Mouse (Mus musculus): ENCODE results near the gene Slc5a4b.
"Not testable (repeated sequence)": the region's sequence is repeated elsewhere in the genome, so short reads cannot be mapped to it uniquely, and the experiment has no call there.

Slc5a4b gene

DNA sequence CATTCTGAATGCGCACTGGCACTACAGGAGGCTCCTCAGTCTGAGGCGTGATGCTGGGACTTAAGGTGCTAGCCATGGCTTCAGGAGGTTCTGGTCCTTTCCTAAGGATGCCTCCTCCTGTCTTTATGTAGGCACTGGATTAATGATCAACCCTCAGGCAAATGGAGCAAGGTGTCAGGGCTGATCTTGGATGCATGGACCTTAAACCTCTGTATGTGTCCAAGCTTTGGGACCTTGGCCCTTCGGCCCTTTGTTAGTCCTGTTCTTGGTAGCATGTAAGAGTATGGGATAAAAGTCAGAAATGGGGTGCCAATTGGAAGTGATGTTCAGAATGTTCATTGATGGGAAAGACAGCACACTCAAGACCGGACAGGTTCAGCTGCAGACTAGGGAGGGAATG lies at the start of gene Slc5a4b:
Gene Slc5a4b (minus strand): TSS at position 101 of the 400 bp plus-strand sequence.
- DNase-seq (ENCODE audit: low spot score in 2 of 2) = no peak

DNA sequence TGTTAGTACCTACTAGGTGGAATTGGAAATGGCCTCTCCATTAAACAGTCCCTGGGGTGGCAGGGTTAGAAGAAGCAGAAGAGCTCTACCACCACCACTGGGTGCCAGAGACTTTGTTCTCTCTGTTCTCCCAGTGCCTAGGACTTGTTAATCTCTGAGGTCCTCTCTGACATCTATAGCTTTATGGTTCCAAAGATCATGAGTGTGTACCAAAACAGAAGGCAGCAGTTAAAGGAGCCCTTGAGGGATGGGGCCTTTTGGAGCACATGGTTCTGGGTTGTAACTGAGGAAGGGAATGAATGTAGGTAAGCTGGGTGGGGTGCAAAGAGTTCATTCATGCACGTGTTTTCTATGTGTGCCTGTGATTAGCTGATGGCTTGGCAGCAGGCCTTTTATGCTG lies 47.2 kb upstream of the Slc5a4b start:
- DNase-seq (ENCODE audit: low spot score in 2 of 2) = no peak

DNA sequence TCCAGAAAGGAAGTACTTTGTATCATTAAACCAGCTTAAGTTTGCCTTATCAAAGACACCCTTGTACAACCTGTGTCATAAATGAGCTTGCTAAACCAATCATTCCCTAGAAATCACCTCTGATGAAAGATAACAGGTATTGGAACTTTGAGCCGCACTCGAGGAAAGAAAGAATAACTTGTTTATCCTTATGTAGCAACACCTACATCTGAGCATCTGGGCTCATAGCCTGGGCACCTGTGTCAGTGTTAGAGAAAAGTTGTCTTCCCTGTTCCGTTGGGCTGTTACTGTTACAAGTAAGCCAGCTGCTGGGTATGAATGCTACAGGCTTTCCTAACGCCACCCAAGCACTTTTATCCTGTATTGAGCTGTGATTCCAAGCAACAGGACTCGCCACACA lies 46.8 kb upstream of the Slc5a4b start:
- no peak for DNase-seq (ENCODE audit: low spot score in 2 of 2)

DNA sequence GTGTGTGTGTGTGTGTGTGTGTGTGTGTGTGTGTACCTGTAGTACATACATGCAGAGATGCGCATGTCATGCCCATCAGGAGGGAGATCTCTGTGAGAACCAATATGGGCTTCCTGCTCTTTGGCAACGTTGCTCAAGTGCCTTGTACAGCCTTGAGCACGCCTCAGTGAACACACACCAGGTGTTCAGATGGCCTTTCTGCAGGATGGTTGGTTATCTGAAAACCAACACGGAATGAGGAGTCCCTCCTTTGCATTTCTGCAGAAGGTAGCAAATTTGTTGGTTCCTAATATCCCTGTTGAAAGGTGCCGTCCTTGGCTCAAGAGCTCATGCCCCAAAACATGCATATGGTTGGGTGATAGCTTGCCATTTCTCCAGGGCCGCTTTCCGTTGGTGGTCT lies 45.1 kb upstream of the Slc5a4b start:
- no peak for DNase-seq (ENCODE audit: low spot score in 2 of 2)

DNA sequence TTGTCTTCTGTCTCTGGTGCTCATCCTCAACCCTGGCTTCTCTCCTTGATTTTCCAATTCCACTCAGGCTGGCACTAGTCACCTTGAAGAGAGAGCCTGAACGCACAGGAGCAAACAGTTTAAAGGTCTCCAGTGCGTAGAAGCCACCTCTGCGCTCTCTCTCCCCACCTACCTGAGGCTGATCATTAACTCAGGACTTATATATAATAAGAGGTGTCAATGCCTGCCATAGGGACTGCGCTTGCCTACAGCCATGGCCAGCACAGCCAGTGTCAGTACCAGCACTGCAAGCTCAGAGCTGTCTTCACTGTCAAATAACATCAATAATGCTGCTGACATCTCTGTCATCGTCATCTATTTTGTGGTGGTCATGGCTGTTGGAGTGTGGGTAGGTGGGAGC lies 36.5 kb upstream of the Slc5a4b start, which contains the start of gene Slc5a4a:
Gene Slc5a4a (plus strand): TSS at position 174 of the 400 bp plus-strand sequence.
- no peak for DNase-seq (ENCODE audit: low spot score in 2 of 2)

DNA sequence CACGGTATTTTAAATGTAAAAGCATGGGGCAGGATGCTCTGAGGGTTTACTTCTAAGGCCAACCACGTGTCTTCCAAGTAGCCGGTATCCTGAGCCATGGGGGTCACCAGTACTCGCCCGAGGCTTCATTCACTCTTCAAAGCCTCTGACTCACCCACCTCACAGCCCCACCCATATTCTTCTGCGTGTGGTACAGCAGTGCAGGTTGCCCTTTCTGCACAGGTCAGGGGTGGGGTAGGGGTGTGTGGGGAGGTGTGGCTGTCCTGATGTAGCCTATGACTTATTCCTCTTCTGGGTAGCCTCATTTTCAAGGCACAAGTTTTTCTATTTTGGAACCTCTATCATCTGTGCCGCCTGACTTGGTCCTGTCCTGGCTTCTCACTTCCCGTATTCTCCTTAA lies 36.1 kb upstream of the Slc5a4b start:
- no peak for DNase-seq (ENCODE audit: low spot score in 2 of 2)

DNA sequence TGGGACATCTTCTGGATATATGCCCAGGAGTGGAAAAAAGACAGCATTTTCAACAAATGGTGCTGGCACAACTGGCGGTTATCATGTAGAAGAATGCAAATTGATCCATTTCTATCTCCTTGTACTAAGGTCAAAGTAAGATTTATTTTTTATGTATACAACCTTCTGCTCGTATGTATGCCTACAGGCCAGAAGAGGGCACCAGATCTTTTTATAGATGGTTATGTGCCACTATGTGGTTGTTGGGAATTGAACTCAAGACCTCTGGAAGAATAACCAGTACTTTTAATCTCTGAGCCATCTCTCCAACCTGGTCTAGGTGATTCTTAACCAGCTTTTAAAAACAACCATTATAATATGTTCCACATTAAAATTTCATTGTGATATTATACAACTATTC lies 25.6 kb upstream of the Slc5a4b start:
- DNase-seq (ENCODE audit: low spot score in 2 of 2) = no peak

DNA sequence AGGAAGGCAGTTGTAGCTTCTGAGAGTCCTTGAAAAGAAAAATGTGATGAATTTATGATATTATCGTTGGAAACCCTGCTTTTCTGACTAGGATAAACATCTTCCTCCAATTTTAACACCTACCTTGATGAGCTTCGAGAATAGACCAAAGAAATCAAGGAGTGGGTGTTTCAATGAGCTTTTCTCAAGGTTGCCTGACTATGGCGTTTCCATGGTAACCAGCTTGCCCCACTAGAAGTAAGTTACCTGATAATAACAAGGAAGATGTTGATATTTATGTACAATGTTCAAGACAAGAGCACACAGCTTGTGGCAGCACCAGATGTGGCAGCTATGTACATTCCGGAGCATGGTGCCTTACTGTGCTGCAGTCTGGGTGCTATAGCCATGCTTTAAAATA lies 21.7 kb upstream of the Slc5a4b start:
- no peak for DNase-seq (ENCODE audit: low spot score in 2 of 2)

DNA sequence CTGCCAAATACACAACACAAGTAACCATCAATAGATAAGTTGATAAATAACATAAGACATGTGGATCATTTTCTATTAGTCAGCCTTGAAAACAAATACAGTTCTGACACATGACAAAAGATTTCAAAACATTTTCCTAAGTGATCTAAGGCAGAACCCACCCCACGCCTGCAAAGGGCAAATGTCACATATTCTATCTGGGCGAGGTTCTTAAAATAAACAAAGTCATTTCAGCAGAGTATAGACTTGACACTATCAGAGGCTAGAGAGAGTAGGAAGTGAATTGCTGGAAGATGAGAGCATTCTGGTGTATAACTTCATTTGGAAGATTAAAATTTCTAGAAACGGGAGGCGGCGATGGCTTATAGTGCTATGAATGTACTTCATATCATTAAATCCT lies 10.7 kb upstream of the Slc5a4b start:
- DNase-seq (ENCODE audit: low spot score in 2 of 2) = no peak

DNA sequence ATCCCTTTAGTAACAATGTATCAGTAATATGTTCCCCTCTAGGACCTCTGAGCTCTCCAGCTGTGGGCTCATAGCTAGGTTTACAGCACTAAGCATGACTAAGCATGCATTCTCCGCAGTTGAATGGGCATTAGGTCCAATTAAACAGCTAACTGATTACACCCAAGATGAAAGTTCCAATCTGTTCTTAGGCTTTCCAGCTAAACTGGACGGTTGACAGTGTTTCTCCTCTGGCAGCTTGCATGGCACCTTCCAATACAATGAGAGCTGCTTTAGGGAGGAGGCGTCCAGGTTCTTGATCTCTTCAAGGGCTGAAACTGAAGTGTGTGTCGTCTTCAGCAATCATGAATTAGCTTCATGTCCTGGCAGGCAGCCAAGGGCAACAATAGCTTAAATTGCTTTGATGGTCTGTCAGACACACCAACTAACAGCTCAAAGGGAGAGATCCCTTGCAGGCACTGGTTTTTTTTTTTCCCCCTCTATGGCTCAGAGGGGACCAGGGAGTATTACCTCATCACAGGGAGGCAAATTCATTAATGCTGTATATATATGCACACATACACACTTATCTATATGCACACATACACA lies 9.5 kb upstream of the Slc5a4b start:
- no peak for DNase-seq (ENCODE audit: low spot score in 2 of 2)

DNA sequence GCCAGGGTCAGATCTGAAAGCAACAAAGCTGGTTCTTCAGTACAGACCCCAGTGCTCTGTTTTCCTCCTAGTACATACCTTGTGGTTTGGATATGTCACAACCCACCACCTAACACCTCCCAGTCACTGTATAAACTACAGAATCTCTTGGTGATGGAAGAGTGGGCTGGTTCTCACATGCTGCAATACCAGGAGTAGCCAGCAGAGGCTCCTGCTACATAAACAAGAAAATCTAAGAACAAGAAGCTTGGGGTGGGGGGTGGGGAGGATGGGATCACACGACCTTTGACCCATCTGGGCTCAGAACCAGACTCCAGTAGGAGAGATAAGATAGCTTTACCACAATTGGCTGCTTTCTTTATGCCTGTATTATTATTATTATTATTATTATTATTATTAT lies 8.0 kb upstream of the Slc5a4b start:
- DNase-seq (ENCODE audit: low spot score in 2 of 2) = peak in 1 of 2 experiments; percentile 53

DNA sequence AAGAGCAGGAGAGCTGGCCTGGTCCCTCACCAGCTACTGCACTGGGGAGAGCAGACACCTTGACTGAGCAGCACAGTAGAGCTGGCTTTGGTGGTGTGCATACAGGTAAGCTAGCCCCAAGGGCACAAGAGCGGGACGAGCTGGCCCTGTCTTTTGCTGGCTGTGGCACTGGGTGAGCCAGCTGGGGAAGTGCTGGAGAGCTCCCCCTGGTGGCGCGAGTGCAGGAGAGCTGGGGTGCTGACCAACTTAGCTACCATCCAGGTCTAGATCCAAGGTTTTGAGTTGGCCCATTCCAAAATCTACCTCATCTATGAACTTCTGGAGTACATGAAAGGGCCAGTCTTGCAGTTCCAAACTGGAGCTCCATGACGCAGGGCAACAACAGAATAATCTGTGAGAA lies 7.2 kb upstream of the Slc5a4b start:
- peak; percentile 48 to 78 for DNase-seq (ENCODE audit: low spot score in 2 of 2)

DNA sequence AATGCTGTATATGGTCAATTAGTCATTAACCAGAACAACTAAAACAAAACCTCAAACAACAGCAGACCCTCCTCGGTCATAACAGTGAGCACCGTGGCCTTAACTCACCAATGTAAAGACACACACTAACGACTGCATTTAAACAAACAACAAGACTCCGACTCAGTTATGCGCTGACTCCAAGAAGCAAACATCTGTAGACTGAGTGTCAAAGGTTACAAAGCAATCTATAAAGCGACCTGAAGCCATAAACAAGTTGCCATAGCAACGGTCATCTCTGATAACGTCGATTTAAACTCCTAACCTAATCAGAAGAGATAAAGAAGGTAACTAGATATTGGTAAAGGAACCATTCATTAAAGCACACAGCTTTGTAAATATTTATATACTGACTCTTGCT lies 13.4 kb downstream of the Slc5a4b start:
- no peak for DNase-seq (ENCODE audit: low spot score in 2 of 2)

DNA sequence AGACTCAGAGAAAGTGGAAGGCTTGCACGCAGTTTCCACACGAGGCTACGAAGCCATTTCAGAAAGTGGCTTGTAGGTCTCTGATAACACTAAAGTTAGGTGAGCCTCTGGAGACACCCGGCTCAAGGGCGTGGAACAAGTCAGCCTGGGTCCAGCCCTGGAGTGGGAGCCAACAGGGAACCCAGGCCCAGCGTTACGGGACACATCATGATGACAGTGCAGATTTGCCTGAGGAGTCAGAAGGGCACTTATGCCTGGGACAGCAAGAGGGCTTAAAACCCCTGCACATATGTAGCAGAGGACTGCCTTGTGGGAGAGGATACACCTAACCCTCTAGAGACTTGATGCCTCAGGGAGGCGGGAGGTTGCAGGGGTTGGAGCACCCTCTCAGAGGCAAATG lies 14.2 kb downstream of the Slc5a4b start:
- DNase-seq (ENCODE audit: low spot score in 2 of 2) = no peak

DNA sequence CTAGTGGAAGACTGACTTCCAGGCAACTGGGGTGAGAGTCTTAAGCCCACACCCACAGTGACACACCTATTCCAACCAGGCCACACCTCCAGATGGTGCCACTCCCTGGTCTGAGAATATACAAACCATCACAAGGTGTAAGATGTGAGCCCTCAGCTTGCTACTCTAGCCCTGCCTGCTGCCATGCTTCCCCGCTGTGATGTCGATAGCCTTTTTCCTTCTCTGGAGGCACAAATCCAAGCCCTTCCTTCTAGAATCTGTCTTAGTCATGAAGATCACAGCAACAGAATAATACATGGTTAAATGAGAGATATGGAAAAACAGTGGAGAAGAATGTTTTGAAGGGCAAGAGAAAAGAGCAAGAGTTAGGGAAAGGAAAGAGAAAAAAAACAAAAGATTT lies 33.8 kb downstream of the Slc5a4b start:
- DNase-seq (ENCODE audit: low spot score in 2 of 2) = not testable (repeated sequence)

DNA sequence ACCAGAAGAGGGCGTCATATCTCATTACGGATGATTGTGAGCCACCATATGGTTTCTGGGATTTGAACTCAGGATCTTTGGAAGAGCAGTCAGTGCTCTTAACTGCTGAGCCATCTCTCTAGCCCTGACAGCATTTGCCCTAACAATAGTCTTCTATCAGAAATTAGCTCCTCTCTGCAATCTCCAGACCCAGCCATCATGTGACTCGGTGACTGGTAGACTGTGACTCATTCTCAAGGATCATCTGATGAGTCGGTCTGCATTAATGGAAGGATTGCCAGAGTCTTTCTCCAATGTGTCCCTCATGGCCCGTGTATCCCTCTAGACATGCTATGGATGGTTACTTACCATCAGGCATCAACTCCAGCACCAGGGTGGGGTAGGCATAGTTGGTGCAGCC lies 38.7 kb downstream of the Slc5a4b start:
- not testable (repeated sequence) for DNase-seq (ENCODE audit: low spot score in 2 of 2)

DNA sequence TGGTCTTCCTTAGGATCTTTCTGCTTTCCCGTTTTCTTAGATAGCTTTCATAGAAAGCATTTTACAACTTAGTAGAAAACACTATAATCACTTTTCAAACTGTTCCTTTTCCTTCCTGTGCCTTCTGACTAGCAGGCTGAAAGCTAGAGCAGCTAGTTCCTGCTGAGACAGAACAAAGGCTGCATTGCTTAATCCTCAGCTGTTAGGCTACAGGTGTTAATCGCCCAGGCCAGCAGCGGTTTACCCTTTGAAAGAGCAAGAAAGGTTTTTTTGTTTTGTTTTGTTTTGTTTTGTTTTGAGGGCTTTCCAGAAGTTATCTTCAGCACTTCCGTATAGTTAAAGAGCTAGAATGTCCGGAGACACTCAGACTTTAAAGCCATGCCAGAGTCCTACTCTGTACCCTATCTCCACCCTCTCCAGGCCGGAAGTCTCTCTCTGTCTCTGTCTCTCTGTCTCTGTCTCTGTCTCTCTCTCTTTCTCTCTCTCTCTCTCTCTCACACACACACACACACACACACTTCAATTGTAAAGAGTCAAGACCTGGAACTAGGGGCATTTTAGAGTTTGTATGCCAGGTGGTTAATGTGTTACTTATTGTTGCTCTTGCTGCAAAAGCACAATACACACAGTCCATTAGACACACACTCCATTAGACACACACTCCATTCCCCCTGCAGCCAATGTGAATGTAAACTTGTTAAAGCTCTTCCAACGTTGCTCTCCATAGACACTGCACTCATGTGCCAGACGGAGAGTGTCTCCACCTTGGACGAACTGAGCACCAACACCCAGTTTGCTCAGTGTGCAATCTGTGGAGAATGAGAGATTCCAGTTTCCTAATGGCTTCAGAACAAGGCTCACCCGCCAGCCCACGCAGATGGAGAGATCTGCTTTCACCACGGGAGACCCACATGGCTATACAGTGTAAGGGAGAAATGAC lies 42.8 kb downstream of the Slc5a4b start:
- DNase-seq (ENCODE audit: low spot score in 2 of 2) = no peak

DNA sequence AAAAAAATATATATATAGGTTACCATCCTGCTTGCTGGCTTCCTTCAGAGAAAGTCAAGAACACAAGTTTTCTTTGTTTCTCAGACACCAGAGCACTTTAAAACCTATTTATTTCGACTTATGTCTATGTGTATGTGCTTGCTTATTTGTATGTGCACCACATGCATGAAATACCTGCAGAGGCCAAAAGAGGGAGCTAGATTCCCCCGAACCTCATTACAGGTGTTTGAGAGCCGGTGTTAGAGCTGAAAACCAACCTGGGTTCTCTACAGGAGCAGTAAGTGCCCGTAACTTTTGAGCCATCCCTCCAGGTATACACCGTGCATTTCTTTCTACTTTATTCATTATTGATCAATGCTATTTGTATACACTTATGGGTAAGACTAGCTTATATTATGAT lies 48.3 kb downstream of the Slc5a4b start:
- DNase-seq (ENCODE audit: low spot score in 2 of 2) = no peak

DNA sequence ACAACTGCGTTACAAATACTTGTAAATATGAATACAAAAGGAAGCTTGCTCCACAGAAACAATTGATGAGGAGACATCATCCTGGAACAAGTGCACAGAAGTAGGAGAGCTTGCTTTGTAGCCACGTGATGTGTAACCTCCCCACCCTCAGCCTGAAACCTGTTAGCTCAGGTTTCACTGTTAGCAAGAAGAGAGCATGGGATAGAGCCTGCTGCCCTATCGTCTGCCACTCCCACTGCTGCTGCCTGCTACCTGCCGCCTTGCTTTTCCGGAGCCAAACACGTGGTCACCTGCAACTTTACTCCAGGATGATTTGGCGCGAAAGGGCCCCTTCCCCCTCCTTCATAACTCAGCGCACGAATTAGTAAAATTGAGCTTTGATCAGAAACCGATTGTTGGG lies 58.9 kb downstream of the Slc5a4b start:
- DNase-seq (ENCODE audit: low spot score in 2 of 2) = no peak

DNA sequence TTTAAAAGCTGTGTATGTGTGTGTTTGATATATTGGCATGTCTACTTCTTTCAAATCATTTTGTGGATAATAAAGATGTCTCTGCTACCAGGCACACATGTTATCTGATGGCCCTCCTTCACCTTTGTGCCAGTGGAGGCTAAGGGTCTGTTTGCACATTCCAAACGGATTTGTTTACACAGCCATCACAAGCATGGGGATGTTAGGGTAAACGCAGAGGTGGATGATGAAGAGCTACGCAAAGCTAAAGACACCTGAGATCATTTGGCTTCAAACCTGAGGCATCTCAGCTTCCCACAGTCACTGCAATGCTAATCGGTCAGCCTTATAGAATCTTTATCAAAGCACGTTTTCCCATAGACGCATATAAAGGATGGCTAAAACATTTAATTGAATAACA lies 61.8 kb downstream of the Slc5a4b start:
- no peak for DNase-seq (ENCODE audit: low spot score in 2 of 2)

DNA sequence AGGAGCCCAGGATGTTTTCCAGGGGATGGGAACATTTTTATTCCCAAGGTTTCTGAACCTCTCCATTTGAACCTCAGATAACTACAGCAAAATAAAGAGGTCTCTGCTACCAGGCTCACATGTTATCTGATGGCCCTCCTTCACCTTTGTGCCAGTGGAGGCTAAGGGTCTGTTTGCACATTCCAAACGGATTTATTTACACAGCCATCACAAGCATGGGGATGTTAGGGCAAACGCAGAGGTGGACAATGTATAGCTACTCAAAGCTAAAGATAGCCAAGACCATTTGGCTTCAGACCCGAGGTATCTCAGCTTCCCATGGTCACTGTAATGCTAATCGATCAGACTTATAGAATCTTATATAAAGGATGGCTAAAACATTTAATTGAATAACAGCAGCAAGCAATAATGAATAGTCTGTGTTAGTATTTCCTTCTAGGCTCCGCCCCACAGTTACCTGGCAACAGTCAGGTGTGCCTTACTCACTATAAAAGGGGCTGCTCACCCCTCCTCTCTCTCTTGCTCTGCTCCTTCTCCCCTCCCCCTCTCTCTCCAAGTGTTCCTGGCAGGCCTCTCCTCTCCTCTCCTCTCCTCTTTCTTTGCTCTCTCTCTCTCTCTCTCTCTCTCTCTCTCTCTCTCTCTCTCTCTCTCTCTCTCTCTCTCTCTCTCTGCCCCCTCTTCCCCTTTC lies 63.4 kb downstream of the Slc5a4b start:
- DNase-seq (ENCODE audit: low spot score in 2 of 2) = no peak

DNA sequence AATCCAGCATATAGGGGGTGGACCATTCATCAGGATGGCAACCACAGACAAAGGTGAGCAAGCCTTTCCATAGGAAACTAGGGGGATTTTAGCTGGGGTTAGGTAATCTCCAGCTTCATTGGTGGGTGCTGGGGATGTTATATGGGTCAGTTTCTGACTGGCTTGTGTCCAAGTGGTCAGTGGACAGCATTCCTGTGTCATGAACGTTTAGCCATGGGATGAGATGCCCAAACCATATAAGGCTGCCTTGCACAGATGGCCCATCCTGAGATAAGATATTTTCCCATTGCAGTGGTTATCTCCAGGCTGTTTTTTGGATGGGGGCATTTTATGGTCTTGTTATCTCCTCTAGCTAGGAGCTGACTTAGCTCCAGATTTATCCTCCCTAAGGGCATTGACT lies 64.0 kb downstream of the Slc5a4b start:
- no peak for DNase-seq (ENCODE audit: low spot score in 2 of 2)

DNA sequence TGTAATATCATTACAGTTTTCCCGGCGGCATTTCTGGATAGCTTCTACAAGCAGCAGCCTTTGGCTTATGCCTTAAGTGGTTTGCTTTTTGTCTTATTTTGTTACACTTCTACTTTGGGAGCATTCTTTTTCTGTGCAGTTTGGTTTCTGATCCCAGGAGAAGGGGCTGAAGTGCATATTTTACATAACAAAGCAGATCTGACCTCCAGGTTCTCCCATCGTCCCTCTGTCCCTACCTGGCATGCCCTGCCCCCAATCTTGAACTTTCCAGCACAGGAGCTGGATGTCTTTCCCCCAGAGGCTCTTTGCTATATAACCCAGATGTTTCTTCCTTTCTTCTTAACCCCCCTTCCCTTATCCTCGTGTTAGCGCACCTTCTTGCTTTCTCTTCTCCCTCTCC lies 65.4 kb downstream of the Slc5a4b start:
- DNase-seq (ENCODE audit: low spot score in 2 of 2) = no peak
